Mouse (Mus musculus) intestine, postnatal 0 days (tissue): Measurements from ENCODE around the gene Slc35f3. TPM values are rescaled to one million over a fixed set of nuclear protein-coding genes. Genes with fewer than 3 reads are reported as not detected.
"Not testable (repeated sequence)": the region's sequence is repeated elsewhere in the genome, so short reads cannot be mapped to it uniquely, and the experiment has no call there.

ENCODE experiments used
- ATAC-seq: fragments of 200-750 bp; cut with Nextera tagmentation; 2 replicates; pipeline ENCODE4 v1.8.0; 2017; ENCODE audit warnings: mild to moderate bottlenecking, moderate TSS enrichment, moderate library complexity
- H3K27ac ChIP-seq: fragments of 300-500 bp; sonication (generic); 2 replicates; pipeline ENCODE4 v1.5.1; 2014; ENCODE audit warnings: mild to moderate bottlenecking, low read depth, low read length, moderate library complexity
- H3K27me3 ChIP-seq: fragments of 300-500 bp; sonication (generic); replicated peaks from 2 replicates; pipeline ENCODE4 v1.6.1; 2014; ENCODE audit warnings: low read length, mixed read lengths; ENCODE audit not compliant: control insufficient read depth, insufficient read depth
- H3K36me3 ChIP-seq: fragments of 300-500 bp; sonication (generic); 2 replicates; pipeline ENCODE4 v1.6.1; 2014; ENCODE audit warnings: mild to moderate bottlenecking, moderate library complexity; ENCODE audit not compliant: control insufficient read depth, insufficient read depth
- H3K4me1 ChIP-seq: fragments of 300-500 bp; sonication (generic); replicated peaks from 2 replicates; pipeline ENCODE4 v1.6.1; 2014; ENCODE audit warnings: antibody characterized with exemption, low read length, mixed read lengths; ENCODE audit not compliant: control insufficient read depth, insufficient read depth
- H3K4me2 ChIP-seq: fragments of 300-500 bp; sonication (generic); replicated peaks from 2 replicates; pipeline ENCODE4 v1.6.1; 2014; ENCODE audit warnings: low read depth, mild to moderate bottlenecking, moderate library complexity
- H3K4me3 ChIP-seq: fragments of 300-500 bp; sonication (generic); 2 replicates; pipeline ENCODE4 v1.5.1; 2014; ENCODE audit warnings: low read depth, low read length
- H3K9ac ChIP-seq: fragments of 300-500 bp; sonication (generic); 2 replicates; pipeline ENCODE4 v1.6.1; 2014; ENCODE audit warnings: mild to moderate bottlenecking, low read depth, low read length
- H3K9me3 ChIP-seq: fragments of 300-500 bp; sonication (generic); 2 replicates; pipeline ENCODE4 v1.6.1; 2016; ENCODE audit warnings: mixed run types; ENCODE audit not compliant: control insufficient read depth
- CTCF ChIP-seq: sonication (generic); IDR thresholded peaks from 2 replicates; pipeline ENCODE4 v1.5.1; 2016; ENCODE audit warnings: low read depth, mild to moderate bottlenecking, control low read depth, antibody characterized with exemption, moderate library complexity
- WGBS: fragments of 180-500 bp; shearing (Covaris S2); extraction: QIAGEN DNeasy Blood & Tissue Kit; methylation state at CpG from one replicate; pipeline ENCODE4 v1.1.7; 2014; 5-methylcytosine and 5-hydroxymethylcytosine counted together
- polyA plus RNA-seq: library from polyadenylated mRNA; unstranded; fragments of >200 nt; fragmentation: Nextera tagmentation; extraction: Ambion mirVana; gene quantifications from 2 replicates; pipeline ENCODE4 v1.2.1, GENCODE M21; 2015

The Slc35f3 gene
- polyA plus RNA-seq, 1 experiment from 2014 or later = 0.10 TPM

DNA sequence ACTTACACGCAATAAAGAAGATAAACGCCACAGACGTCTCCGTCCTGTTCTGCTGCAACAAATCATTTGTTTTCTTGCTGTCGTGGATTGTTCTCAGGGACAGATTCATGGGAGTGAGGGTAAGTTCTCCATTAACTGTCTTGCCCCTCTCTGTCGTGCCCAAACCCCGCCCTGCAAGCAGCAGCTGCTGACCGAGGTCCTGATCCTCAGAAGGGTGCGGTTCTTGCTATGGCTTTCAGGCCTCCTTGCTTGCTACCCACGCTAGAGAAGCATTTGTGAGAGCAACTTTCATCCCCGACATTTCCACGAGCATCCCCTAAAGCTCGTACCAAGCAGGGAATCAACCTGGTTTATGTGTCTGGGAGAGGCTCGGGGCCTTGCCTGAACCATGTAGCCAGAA, 83.9 kb downstream of the Slc35f3 start:
- no peak overlapping the region for H3K9ac ChIP-seq
- no peak for ATAC-seq
- H3K9me3 ChIP-seq = no peaks in the 10 kb centered on the region
- no peak for TF ChIP-seq CTCF
- H3K4me1 ChIP-seq = no peaks in the 10 kb centered on the region
- no peak overlapping the region for H3K4me2 ChIP-seq
- no peaks in the 10 kb centered on the region for H3K27me3 ChIP-seq
- 32% methylated on average over 14 of the region's 14 CpGs for WGBS
- no peak overlapping the region for H3K4me3 ChIP-seq
- no peak overlapping the region for H3K27ac ChIP-seq
- H3K36me3 ChIP-seq = no peaks in the 10 kb centered on the region

DNA sequence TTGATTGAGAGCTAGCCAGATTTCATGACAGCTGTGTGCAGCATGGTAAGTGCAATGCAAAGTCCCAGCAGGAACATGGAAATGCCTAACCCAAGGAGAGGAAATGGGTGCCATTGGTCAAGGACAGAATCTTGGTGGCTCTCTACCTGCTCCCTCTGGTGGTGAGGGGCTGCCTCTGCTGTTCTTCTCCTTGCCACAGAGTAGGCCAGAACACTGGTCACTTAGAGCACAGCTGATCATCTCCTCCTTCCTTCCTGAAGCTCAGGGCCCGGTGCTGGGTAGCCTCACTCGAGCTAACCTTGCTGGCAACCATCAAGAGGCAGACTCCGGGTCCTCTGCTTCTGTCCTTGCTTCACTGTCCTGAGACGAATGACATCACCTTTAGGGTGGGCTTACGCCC, 84.4 kb downstream of the Slc35f3 start:
- Histone ChIP-seq H3K36me3 (no peaks in the 10 kb centered on the region), H3K9ac (no peak overlapping the region), H3K4me1 (no peaks in the 10 kb centered on the region), H3K4me2 (no peak overlapping the region), H3K27ac (no peak overlapping the region), H3K27me3 (no peaks in the 10 kb centered on the region), H3K9me3 (no peaks in the 10 kb centered on the region), H3K4me3 (no peak overlapping the region)
- no peak for ATAC-seq
- WGBS = 79% methylated on average over 5 of the region's 5 CpGs
- TF ChIP-seq CTCF = peak; percentile 72

DNA sequence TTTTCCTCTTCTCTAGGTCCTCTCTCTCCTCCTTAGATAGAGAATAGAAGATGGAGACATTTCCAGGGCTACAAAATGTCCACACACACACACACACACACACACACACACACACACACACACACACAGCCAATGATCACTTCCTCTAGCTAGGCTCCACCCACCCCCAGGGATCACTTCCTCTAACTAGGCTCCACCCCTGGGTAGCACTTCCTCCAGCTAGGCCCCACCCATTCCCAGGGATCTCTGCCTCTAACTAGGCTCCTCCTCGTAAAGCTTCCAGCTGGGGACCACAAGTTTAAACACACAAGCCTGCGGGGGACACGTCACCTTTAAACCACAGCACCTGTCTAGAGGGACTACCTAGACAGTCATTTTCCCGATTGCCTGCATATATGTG, 89.2 kb downstream of the Slc35f3 start:
- no peaks in the 10 kb centered on the region for H3K9me3 ChIP-seq
- WGBS = 78% methylated on average over 4 of the region's 4 CpGs
- TF ChIP-seq CTCF = no peak
- no peak overlapping the region for H3K4me3 ChIP-seq
- no peaks in the 10 kb centered on the region for H3K36me3 ChIP-seq
- no peak overlapping the region for H3K27ac ChIP-seq
- H3K9ac ChIP-seq = no peak overlapping the region
- no peak overlapping the region for H3K4me2 ChIP-seq
- no peak for ATAC-seq
- H3K4me1 ChIP-seq = no peaks in the 10 kb centered on the region
- H3K27me3 ChIP-seq = no peaks in the 10 kb centered on the region

DNA sequence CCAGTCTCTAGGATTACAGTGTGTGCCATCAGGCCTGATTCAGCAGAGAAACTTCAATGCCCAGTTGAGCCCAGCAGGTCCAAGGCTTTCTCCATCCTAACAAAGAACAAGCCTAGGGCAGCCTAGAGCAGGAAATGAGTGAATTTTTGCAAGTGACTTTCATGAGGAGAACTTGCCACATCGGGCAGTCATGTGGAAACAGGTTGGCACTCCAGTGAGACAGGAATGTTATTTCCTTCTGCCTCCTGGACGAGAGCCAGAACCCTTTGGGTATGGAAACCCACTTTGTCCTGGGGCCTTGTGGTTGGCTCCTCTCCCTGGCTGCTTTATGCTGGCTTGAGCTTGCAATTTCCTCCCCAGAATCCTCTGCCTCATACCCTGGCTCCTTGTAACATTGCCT, 93.2 kb downstream of the Slc35f3 start:
- no peak for TF ChIP-seq CTCF
- WGBS = 66% methylated on average over 2 of the region's 2 CpGs
- no peaks in the 10 kb centered on the region for H3K36me3 ChIP-seq
- H3K4me3 ChIP-seq = no peak overlapping the region
- H3K4me1 ChIP-seq = no peaks in the 10 kb centered on the region
- H3K4me2 ChIP-seq = no peak overlapping the region
- no peaks in the 10 kb centered on the region for H3K9me3 ChIP-seq
- H3K9ac ChIP-seq = no peak overlapping the region
- no peak overlapping the region for H3K27ac ChIP-seq
- no peak for ATAC-seq
- H3K27me3 ChIP-seq = no peaks in the 10 kb centered on the region

DNA sequence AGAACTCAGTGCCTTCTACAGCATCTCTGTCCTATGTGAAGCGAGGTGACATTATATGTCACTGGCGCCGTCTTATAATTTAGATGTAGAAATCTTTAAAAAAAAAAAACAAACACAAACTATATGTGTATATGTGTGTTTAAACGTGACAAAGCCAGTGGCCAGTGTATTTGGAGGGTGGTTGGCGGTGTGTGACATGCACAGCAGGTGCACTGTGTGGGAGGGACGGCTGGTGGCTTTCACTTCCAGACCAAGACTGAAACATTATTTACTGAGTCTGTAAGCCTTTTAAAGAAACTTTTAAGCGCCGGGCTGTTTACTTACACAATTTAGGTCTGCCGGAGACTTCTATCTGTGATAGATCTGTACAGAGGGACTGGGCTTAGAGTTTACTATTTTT, 97.0 kb downstream of the Slc35f3 start:
- Histone ChIP-seq H3K4me2 (no peak overlapping the region), H3K9ac (no peak overlapping the region), H3K9me3 (no peaks in the 10 kb centered on the region), H3K4me3 (no peak overlapping the region), H3K4me1 (no peaks in the 10 kb centered on the region), H3K27me3 (no peaks in the 10 kb centered on the region), H3K27ac (no peak overlapping the region), H3K36me3 (no peaks in the 10 kb centered on the region)
- ATAC-seq = no peak
- 74% methylated on average over 9 of the region's 9 CpGs for WGBS
- TF ChIP-seq CTCF = no peak

DNA sequence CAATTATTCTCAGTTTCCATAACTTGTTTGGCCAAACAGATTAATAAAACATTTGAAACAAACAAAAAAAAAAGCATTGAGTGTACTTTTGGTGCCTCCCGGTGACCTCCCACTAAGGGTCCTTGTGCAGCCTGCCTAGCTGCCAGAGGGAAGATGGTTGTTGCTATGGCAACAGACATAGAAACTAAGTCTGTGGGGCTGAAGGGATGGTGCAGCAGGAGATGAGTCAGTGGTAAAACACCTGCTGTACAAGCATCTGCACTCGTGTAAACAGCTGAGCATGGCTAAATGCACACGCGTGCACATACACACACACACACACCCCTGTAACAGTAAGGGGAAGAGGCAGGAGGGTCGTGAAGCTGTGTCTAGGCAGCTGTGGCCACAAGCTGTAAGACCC, 97.6 kb downstream of the Slc35f3 start:
- no peaks in the 10 kb centered on the region for H3K36me3 ChIP-seq
- WGBS = 71% methylated on average over 5 of the region's 5 CpGs
- no peak overlapping the region for H3K9ac ChIP-seq
- H3K4me3 ChIP-seq = no peak overlapping the region
- no peak overlapping the region for H3K4me2 ChIP-seq
- no peak for TF ChIP-seq CTCF
- H3K27ac ChIP-seq = no peak overlapping the region
- no peak for ATAC-seq
- no peaks in the 10 kb centered on the region for H3K9me3 ChIP-seq
- H3K27me3 ChIP-seq = no peaks in the 10 kb centered on the region
- H3K4me1 ChIP-seq = no peaks in the 10 kb centered on the region

DNA sequence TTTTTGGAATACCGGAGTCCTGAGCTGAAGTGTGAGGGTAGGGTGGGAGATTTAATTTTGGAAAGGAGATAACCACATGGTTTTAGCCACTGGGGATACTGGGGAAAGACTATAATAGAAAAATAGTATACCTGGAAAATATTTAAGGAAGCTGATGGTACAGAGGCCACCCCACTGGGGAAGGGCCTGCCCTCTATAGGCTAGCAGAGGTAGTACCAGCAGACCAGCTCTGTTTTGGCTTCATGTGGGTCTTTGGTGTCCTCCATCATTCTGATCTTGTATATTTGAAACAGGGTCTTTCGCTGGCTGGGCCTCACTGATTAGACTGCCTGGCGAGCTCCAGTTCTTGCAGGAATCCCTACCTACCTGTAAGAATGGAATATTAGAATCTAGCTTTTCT, 100.0 kb downstream of the Slc35f3 start:
- H3K27ac ChIP-seq = no peak overlapping the region
- no peaks in the 10 kb centered on the region for H3K9me3 ChIP-seq
- no peak overlapping the region for H3K4me2 ChIP-seq
- H3K9ac ChIP-seq = no peak overlapping the region
- H3K4me1 ChIP-seq = no peaks in the 10 kb centered on the region
- TF ChIP-seq CTCF = peak; percentile 60
- WGBS = 65% methylated on average over 3 of the region's 3 CpGs
- no peaks in the 10 kb centered on the region for H3K27me3 ChIP-seq
- no peak overlapping the region for H3K4me3 ChIP-seq
- ATAC-seq = no peak
- H3K36me3 ChIP-seq = no peaks in the 10 kb centered on the region

DNA sequence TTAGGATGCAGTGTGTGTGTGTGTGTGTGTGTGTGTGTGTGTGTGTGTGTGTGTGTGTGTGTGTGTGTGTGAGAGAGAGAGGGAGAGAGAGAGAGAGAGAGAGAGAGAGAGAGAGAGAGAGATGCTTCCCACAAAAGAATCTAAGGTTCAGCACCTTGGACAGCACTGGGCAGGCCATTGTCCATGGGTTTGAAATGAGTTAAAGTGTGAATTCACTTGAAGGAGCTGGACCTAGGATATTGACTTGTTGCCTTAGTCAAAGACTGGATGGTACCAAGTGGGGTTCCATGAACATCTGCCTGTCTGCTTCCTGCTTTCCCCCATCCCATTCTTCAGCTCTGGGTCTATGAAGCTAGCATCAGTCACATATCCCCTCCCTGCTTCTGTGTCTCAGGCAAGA, 106.2 kb downstream of the Slc35f3 start:
- not testable (repeated sequence) for H3K27ac ChIP-seq, H3K9ac ChIP-seq, H3K4me3 ChIP-seq, H3K27me3 ChIP-seq, H3K4me2 ChIP-seq, H3K4me1 ChIP-seq, ATAC-seq, H3K9me3 ChIP-seq, H3K36me3 ChIP-seq
